In genomic region chr7:104613655-104614054, GRCm38 (mm10) we compare ENCODE assay signal across 24 mouse cellular contexts. TPM values are rescaled to one million over a fixed set of nuclear protein-coding genes. Genes with fewer than 3 reads are reported as not detected.
"Had no signal": no experiment of that assay in that cellular context is flagged by ENCODE, and none has a peak within 500 bp of the region (broad histone marks: within the 10 kb centered on the region; RNA-seq: fewer than 3 reads in every experiment).

Gene Olfr656, plus strand, starts transcription at chr7:104613955.

- H3K9me3 ChIP-seq: neural tube, embryonic 13.5 days; neural tube, embryonic 15.5 days; stomach, embryonic 15.5 days had no signal

- H3K27ac ChIP-seq: neural tube, embryonic 13.5 days; neural tube, embryonic 15.5 days; stomach, embryonic 15.5 days; stomach, postnatal 0 days had no signal

- H3K27me3 ChIP-seq: neural tube, embryonic 13.5 days; neural tube, embryonic 15.5 days; stomach, embryonic 15.5 days had no signal

- H3K4me2 ChIP-seq: neural tube, embryonic 13.5 days; neural tube, embryonic 15.5 days; stomach, embryonic 15.5 days had no signal

- H3K4me3 ChIP-seq: neural tube, embryonic 13.5 days; neural tube, embryonic 15.5 days; stomach, embryonic 15.5 days had no signal

- H3K36me3 ChIP-seq: neural tube, embryonic 13.5 days; neural tube, embryonic 15.5 days; stomach, embryonic 15.5 days had no signal

- H3K4me1 ChIP-seq: neural tube, embryonic 13.5 days; neural tube, embryonic 15.5 days; stomach, embryonic 15.5 days had no signal

- DNase-seq: retina, postnatal 1 day; right cerebral cortex, adult 18-20 months; right cerebral cortex, postnatal 14 days; right cerebral cortex, postnatal 25 days; right cerebral cortex, postnatal 4 days; spleen, adult 18-20 months; thymus, adult 18-20 months; thymus, adult 2 months; thymus, postnatal 14 days; thymus, postnatal 25 days; thymus, postnatal 36 days; thymus, postnatal 4 days had no signal

- H3K9ac ChIP-seq: neural tube, embryonic 13.5 days; neural tube, embryonic 15.5 days; stomach, embryonic 15.5 days had no signal

RNA-seq across cellular contexts. Expression of gene Olfr656, which starts in this region (rescaled TPM):
- polyA plus RNA-seq: neural tube, embryonic 13.5 days; neural tube, embryonic 14.5 days; neural tube, embryonic 15.5 days; small intestine, adult 2 months; spleen, adult 2 months; stomach, embryonic 14.5 days; stomach, embryonic 15.5 days; stomach, embryonic 16.5 days; stomach, postnatal 0 days; testis, adult 2 months; thymus, adult 2 months; thymus, postnatal 0 days; urinary bladder, adult 2 months had no signal
